Mouse (Mus musculus) heart, postnatal 10 days (tissue): ENCODE data around the gene Gm49403. TPM values are rescaled to one million over a fixed set of nuclear protein-coding genes. Genes with fewer than 3 reads are reported as not detected.
"Not testable (repeated sequence)": the region's sequence is repeated elsewhere in the genome, so short reads cannot be mapped to it uniquely, and the experiment has no call there.

Source experiments
- DNase-seq, 2 experiments: peaks; one replicate each; pipeline ENCODE4 v3.0.0; 2021
- intact Hi-C: fragments of 180-260 bp; cut with DNase I; formaldehyde crosslinking; loops from one replicate; pipeline ENCODE4 v1.15.1; 2025
- total RNA-seq, 2 experiments: library from RNA; stranded (reverse); gene quantifications; 2 replicates each; pipeline ENCODE4 v1.2.3; 2021

Gm49403 gene
- total RNA-seq, 2 experiments from 2014 or later: not detected

- DNase-seq: no peak
- intact Hi-C loops: no loop called here
These were observed 12.9 kb upstream of the Gm49403 start for GRCm38 (mm10) chr19:8870838-8871237.

DNA sequence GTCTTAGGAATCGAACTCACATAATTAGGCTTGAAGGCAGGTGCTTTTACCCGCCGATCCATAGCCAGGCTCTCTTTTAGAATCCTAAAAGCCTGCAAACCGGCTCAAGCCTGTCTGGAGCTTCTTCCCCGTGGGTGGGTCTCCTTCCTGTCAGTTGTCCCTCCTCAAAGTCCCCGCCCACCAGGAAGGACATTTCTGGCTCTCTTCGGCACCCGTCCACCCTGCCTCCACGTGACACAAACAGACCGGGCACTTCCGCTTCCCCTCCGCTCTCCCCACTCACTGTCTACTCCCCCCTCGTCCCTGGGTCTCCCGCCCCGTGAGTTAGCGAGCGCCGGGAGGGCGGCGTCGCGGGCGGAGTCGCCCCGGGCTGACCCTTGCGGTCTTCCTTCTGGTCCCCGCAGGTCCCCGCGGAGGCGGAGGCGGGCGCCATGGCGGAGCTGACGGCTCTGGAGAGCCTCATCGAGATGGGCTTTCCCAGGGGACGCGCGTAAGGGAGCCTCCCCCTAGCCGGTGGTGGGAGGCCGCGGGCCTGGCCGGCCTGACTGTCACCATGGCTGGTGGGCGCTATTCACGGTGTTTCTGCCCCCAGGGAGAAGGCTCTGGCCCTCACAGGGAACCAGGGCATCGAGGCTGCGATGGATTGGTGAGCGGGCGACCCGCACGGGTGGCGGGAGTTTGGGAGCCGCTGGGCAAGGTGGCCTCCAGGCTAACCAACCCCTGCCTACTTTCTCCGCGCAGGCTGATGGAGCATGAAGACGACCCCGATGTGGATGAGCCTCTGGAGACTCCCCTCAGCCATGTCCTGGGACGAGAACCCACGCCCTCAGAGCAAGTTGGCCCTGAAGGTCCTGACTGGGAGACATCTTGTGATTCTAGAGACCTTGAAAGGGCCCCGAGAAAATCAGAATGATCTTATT, 12.2 kb upstream of the Gm49403 start, which contains the start of gene Ubxn1:
Ubxn1 (plus strand) TSS at position 230 of the 920 bp plus-strand sequence.
- intact Hi-C loops: no loop called here
- DNase-seq: peak; percentile 99

- intact Hi-C loops: no loop called here
- DNase-seq: no peak
These were observed 11.4 kb upstream of the Gm49403 start for GRCm38 (mm10) chr19:8872266-8872840.

DNA sequence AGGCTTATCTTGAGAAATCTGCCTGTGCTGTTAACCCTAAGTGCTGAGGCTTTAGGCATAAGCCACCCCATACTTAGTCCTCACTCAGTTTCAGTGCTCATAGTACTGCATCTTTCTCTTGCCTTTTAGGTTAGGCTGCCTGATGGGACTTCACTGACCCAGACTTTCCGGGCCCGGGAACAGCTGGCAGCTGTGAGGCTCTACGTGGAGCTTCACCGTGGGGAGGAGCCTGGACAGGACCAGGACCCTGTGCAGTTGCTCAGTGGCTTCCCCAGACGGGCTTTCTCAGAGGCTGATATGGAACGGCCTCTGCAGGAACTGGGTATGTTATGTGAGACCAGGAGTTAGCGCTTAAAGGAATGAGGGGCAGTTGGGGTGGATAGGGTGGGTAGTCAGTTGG, 8.7 kb upstream of the Gm49403 start:
- DNase-seq: no peak
- intact Hi-C loops: no loop called here

DNA sequence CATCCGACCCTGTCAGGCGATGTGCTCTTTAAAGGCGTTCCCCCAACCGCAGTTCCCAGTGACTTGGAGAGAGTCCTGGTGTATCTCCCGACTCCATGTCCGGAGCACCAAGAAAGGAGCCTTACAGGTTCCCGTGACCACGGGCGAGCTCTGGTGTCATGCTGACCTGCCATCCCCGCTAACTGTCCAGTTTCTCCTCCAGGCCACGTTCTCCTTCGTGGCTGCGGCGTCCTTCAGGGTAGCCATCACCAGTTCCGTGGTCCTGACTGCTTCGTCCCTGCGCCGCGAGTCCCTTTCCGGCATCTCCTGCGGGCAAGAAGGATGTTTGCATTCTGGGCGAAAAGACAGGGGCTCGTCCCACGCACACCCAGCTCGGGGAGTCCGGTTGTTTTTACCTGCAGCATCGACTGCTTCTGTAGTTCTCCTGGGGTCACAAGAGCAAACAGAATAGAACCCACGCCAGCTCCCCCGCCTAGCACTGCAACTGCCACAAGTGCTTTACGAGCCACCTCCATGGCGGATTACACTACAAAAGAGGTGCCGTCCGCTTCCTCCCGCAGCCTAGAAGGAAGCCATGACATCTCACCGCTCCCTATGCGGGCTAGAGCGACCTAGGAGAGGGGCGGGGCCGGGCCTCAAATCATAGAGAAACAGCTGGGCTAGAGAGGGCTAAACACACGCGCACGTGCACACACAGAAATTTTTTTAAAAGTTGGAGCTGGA, 3.3 kb upstream of the Gm49403 start, which contains the start of gene Uqcc3:
Uqcc3 (minus strand) TSS at position 613 of the 723 bp plus-strand sequence.
- intact Hi-C loops: no loop called here
- peak; percentile 92 to 94 for DNase-seq

GRCm38 (mm10) chr19:8881034-8881392, 2.7 kb upstream of the Gm49403 start:
- intact Hi-C loops: no loop called here
- DNase-seq: no peak

DNA sequence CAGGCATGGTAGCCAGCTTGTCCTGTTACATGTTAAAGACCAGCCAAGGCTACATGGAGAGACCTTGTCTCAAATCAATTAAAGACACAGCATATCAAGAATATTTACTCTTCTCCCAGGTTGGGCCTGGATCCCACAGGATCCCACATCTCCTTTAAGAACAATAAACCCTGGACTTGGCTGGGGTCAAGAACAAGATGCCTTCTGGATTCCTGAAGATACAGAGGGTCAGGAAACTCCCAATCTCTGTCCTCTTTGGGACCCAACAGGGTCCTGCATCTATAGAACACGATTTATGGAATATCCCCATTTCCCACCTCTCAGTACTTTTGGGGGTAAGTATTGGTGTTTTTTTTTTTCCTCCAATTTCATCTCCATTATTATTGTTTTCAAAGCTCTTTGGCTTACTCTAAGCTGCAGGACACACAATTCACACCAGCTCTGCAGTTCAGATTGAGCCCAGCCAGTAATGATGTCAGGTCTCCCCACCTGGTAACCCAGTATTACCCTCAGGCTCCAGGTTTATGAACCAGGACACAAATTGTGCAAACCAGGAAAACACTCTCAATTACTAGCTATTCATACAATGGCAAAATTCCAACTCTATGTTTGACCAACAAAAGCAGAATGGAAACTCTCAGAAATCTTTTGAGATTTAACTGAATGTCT, 3.3 kb downstream of the Gm49403 start:
- intact Hi-C loops: no loop called here
- DNase-seq: no peak

DNA sequence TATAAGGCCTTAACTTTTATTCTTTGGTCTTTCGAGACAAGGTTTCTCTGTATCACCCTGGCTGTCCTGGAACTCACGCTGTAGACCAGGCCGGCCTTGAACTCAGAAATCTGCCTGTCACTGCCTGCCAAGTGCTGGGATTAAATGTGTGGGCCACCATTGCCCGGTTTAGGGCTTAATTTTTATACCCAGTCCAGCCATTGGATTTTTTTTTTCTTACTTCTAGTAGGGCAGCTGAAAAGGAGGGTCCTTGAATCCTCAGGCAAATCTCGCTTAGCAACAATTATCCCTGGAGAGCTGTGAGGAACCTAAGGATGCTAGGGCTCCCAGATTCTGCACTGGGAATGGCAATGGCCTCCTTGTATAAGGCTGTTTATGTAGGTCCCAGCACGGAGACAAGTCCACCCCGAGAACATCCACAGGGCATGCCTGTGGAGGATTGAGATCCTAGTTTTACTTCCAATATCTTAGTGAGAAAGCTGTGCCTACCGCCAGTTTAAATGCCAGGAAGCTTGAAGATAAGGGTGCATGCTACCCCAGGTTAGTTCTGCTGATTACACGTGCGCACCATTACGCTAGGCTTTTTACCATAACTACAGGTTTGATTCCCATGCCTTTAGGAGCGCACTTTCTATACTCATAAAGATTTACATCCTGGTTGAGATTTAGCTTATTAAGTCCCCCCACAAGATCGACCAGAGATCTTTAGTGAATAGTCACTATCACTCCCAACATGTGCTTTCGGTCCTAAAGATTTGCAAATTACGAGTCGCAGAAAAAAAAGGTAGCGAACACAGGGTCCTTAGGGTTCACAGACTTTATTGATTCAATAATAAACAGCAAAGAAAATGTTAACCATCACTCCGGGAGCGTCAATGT, 4.1 kb downstream of the Gm49403 start:
- DNase-seq: no peak
- intact Hi-C loops: no loop called here

DNA sequence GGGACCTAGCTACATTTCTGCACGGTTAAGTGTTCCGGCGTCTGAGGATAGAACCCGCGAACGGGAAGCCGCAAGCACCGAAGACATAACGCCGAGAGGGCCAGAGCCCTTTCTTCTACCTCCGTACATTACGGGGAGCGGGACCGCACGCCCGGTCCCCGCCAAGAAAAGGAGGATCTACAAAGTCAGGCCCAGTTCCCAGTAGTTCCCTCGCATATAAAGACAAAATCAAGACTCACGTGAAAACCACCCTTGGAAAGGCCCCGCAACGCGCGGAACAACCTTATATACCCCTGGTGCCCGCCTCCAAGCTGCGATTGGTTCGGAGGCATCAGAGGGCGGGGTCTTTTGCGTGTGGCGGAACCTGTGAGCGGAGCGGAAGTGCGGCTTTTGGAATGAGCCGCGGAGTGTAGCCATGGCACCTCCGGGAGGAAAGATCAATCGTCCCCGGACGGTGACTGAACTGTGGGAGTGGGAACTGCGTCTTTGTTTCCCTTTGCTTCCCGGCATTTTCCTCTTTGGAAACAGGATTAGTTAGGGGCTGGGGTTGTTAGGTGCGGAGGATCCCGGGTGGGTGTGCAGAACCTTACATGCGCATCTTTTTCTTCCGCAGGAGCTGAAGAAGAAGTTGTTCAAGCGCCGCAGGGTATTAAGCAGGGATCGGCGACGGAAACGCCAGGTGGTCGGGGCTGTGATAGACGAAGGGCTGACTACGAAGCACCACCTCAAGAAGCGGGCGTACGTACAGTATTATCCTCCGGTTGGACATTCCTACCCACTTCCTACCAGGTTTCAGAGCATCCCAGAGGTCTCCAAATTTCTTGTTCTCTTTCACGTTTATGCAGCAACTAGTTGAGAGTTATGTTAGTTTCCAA, 5.0 kb downstream of the Gm49403 start, which contains the start of the genes 1810009A15Rik and Gm49416:
1810009A15Rik (plus strand) TSS at position 343 of the 875 bp plus-strand sequence.
Gm49416 (plus strand) TSS at position 416 of the 875 bp plus-strand sequence.
- intact Hi-C loops: no loop called here
- peak; percentile 96 to 97 for DNase-seq

DNA sequence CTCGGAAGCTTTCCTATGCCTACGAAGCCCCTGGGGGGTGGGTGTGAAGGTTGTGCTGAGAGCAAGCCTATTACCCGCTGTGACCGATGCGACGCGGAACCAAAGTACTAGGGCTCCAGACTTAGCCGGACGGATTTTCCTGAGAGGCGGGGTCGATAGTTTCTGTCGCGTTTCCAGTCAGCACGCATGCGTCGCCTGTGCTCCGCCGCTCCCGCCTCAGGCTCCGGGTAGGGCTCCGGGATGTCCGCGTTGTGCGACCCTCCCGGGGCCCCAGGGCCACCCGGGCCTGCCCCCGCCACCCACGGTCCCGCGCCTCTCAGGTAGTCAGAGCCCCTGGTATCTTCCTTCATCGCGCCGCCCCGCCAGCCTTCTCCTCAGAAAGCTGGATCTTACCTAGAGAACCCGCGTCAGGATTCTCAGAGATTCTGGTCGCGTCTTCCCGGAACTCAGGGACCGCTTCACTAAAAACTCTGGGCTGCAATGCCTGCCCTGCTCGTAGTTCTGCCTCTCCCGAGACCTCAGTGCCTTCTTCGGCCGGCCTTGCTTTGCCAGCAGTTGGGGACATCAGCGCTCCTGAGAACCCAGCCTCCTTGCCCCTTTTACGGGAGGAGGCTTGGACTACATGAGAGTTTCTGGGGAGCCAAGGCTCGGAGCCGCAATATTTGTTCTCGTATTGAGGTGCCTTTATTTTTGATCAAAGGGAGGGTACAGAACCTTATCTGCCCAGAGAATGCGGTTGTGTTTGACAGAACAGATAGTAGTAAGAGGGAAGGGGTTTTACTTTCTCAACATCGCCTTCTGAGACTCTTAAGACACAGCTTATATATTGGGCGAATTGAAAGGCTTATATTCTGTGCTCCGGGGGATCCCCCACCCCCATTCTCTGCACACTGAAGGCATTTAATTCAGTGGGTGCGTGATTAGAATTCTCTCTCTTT, 9.4 kb downstream of the Gm49403 start, which contains the start of gene Ints5:
Ints5 (plus strand) TSS at position 177 of the 938 bp plus-strand sequence.
- DNase-seq: peak; percentile 91 to 92
- intact Hi-C loops: no loop called here

DNA sequence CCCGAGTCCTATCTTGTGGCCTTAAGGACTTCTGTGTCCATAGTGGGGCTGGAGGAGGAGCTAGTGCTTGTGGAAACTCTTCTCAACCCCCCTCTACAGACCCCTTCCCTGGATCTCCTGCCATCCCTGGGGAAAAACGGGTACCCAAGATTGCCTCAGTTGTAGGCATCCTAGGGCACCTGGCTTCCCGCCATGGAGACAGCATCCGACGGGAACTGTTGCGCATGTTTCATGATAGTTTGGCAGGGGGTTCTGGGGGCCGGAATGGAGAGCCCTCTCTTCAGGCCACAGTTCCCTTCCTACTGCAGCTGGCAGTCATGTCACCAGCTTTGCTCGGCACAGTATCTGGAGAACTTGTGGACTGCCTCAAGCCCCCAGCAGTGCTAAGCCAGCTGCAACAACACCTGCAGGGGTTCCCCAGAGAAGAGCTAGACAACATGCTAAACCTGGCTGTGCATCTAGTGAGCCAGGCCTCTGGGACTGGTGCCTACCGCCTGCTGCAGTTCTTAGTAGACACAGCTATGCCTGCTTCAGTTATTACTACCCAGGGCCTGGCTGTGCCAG, 11.7 kb downstream of the Gm49403 start:
- no peak for DNase-seq
- intact Hi-C loops: no loop called here

DNA sequence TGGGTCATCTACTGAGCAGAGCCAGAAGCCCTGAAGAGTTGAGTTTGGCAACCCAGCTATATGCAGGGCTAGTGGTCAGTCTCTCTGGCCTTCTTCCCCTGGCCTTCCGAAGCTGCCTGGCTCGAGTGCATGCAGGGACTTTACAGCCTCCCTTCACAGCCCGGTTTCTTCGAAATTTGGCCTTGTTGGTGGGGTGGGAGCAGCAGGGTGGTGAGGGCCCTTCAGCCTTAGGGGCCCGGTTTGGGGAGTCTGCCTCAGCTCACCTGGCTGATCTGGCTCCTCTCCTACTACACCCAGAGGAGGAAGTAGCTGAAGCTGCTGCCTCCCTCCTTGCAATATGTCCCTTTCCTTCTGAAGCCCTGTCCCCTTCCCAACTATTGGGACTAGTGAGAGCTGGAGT, 12.5 kb downstream of the Gm49403 start:
- intact Hi-C loops, DNase-seq: not testable (repeated sequence)

DNA sequence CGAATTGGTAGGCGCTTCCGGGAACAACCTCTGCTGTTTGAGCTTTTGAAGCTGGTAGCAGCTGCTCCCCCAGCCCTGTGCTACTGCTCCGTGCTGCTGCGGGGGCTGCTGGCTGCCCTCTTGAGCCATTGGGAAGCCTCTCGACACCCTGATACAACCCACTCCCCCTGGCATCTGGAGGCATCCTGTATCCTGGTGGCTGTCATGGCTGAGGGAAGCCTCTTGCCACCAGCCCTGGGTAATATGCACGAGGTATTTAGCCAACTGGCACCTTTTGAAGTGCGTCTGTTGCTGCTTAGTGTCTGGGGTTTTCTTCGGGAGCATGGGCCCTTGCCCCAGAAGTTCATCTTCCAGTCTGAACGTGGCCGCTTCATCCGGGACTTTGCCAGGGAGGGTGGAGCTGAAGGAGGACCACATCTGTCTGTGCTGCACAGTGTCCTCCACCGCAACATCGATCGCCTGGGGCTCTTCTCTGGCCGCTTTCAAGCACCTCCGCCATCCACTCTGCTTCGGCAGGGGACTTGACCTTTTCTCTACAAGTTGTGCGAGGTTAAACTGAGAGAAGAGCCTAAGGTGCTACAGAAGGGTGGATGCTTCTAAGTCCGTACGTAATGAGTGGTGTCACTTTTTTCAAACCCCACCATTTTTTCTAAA, 13.6 kb downstream of the Gm49403 start:
- DNase-seq: peak; percentile 60 to 72
- intact Hi-C loops: not testable (repeated sequence)

GRCm38 (mm10) chr19:8897865-8898495, 14.2 kb downstream of the Gm49403 start, which contains the start of gene Ganab:
TSS of gene Ganab (plus strand) at chr19:8898071.
- peak; percentile 96 to 98 for DNase-seq
- intact Hi-C loops: no loop called here

DNA sequence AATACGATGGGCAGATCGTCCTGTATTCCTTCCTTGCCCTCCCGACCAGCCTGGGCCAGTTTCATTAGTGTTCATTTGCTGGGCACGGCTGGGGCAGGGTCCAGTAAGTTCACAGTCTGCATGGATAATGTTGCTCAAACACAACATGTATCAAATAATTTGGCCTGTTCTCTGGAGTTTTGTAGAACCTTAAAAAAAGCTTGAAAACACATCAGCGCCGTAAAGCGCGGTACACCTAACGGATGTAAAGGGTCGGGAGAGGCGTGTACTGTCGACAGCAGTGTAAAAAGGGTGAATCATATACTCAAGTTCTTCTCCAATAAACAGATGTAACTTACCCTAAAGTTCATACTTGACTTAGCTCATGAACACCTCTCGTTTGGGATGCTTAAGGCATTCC, 14.8 kb downstream of the Gm49403 start:
- intact Hi-C loops: no loop called here
- no peak for DNase-seq

- DNase-seq: no peak
- intact Hi-C loops: no loop called here
These were observed 15.3 kb downstream of the Gm49403 start for GRCm38 (mm10) chr19:8899079-8899478.
